Mouse (Mus musculus) neural tube, embryonic 11.5 days (tissue): ENCODE measurements at regions not wholly inside any gene's neighbourhood (a gene's known extent, or its start where the extent isn't known, plus 50 kb on each side); places are given as distances from the start of the nearest gene placed in this dataset.

Source experiments
- ATAC-seq: fragments of 200-750 bp; cut with Nextera tagmentation; 2 replicates; pipeline ENCODE4 v1.8.0; 2017; ENCODE audit warnings: moderate number of reproducible peaks, mild to moderate bottlenecking, moderate TSS enrichment, moderate library complexity; ENCODE audit not compliant: insufficient read depth, low FRiP score, low TSS enrichment
- DNase-seq: peaks from one replicate; pipeline ENCODE4 v3.0.0-alpha.2; 2015; ENCODE audit warnings: low spot score
- H3K27ac ChIP-seq: fragments of 300-500 bp; sonication (generic); 2 replicates; pipeline ENCODE4 v1.5.1; 2014; ENCODE audit warnings: low read depth, mild to moderate bottlenecking, low read length
- H3K27me3 ChIP-seq: fragments of 300-500 bp; sonication (generic); 2 replicates; pipeline ENCODE4 v1.6.1; 2014; ENCODE audit warnings: mild to moderate bottlenecking, low read length, mixed read lengths; ENCODE audit not compliant: control insufficient read depth, insufficient read depth
- H3K36me3 ChIP-seq: fragments of 300-500 bp; sonication (generic); 2 replicates; pipeline ENCODE4 v1.6.1; 2014; ENCODE audit warnings: mild to moderate bottlenecking, low read length, moderate library complexity, mixed read lengths; ENCODE audit not compliant: control insufficient read depth, insufficient read depth
- H3K4me1 ChIP-seq: fragments of 300-500 bp; sonication (generic); 2 replicates; pipeline ENCODE4 v1.6.1; 2014; ENCODE audit warnings: low read length, mixed read lengths; ENCODE audit not compliant: control insufficient read depth, insufficient read depth
- H3K4me2 ChIP-seq: fragments of 300-500 bp; sonication (generic); 2 replicates; pipeline ENCODE4 v1.6.1; 2014; ENCODE audit warnings: low read depth, mild to moderate bottlenecking, moderate library complexity
- H3K4me3 ChIP-seq: fragments of 300-500 bp; sonication (generic); 2 replicates; pipeline ENCODE4 v1.5.1; 2014; ENCODE audit warnings: low read depth, low read length
- H3K9ac ChIP-seq: fragments of 300-500 bp; sonication (generic); 2 replicates; pipeline ENCODE4 v1.6.1; 2014; ENCODE audit warnings: mild to moderate bottlenecking, low read length
- H3K9me3 ChIP-seq: fragments of 300-500 bp; sonication (generic); 2 replicates; pipeline ENCODE4 v1.6.1; 2016; ENCODE audit warnings: low read length; ENCODE audit not compliant: control insufficient read depth
- WGBS: fragments of 180-500 bp; shearing (Covaris S2); extraction: QIAGEN DNeasy Blood & Tissue Kit; methylation state at CpG from one replicate; pipeline ENCODE4 v1.1.7; 2014; 5-methylcytosine and 5-hydroxymethylcytosine counted together

- ATAC-seq = no peak
Measured at GRCm38 (mm10) chr7:93587121-93587520, 507.5 kb downstream of the Fam181b start.

GRCm38 (mm10) chr7:93588088-93588487 lies 508.4 kb downstream of the Fam181b start:
- WGBS = 97% methylated on average over 1 of the region's 1 CpGs
- no peaks in the 10 kb centered on the region for H3K36me3 ChIP-seq
- H3K27me3 ChIP-seq = no peaks in the 10 kb centered on the region
- H3K4me1 ChIP-seq = no peaks in the 10 kb centered on the region
- ATAC-seq (no peak), DNase-seq (no peak)
- no peak overlapping the region for H3K9ac ChIP-seq
- H3K4me3 ChIP-seq = no peak overlapping the region
- H3K4me2 ChIP-seq = no peak overlapping the region
- no peaks in the 10 kb centered on the region for H3K9me3 ChIP-seq
- H3K27ac ChIP-seq = no peak overlapping the region

More at GRCm38 (mm10) chr7:93587121-93587520, 507.5 kb downstream of the Fam181b start:
- H3K9ac ChIP-seq = no peak overlapping the region
- no peak for DNase-seq
- no peaks in the 10 kb centered on the region for H3K4me1 ChIP-seq
- H3K27ac ChIP-seq = no peak overlapping the region
- no peaks in the 10 kb centered on the region for H3K36me3 ChIP-seq
- H3K9me3 ChIP-seq = no peaks in the 10 kb centered on the region
- no peak overlapping the region for H3K4me3 ChIP-seq
- H3K27me3 ChIP-seq = no peaks in the 10 kb centered on the region
- H3K4me2 ChIP-seq = no peak overlapping the region
